Mouse (Mus musculus) midbrain, postnatal 0 days (tissue): ENCODE results near the gene Lhb. TPM values are rescaled to one million over a fixed set of nuclear protein-coding genes. Genes with fewer than 3 reads are reported as not detected.

Experiments
- ATAC-seq: fragments of 200-750 bp; cut with Nextera tagmentation; 2 replicates; pipeline ENCODE4 v1.8.0; 2017; ENCODE audit warnings: moderate number of reproducible peaks, mild to moderate bottlenecking, moderate TSS enrichment, moderate library complexity; ENCODE audit not compliant: low FRiP score
- DNase-seq: peaks from one replicate; pipeline ENCODE4 v3.0.0-alpha.2; 2015; ENCODE audit warnings: low spot score
- H3K27ac ChIP-seq: fragments of 300-500 bp; sonication (generic); 2 replicates; pipeline ENCODE4 v1.5.1; 2014; ENCODE audit warnings: low read depth, mild to moderate bottlenecking, low read length, mixed read lengths
- H3K27me3 ChIP-seq: fragments of 300-500 bp; sonication (generic); 2 replicates; pipeline ENCODE4 v1.6.1; 2014; ENCODE audit warnings: low read length, control low read depth, mixed read lengths; ENCODE audit not compliant: insufficient read depth
- H3K36me3 ChIP-seq: fragments of 300-500 bp; sonication (generic); 2 replicates; pipeline ENCODE4 v1.6.1; 2014; ENCODE audit warnings: low read length, control low read depth, mixed read lengths; ENCODE audit not compliant: insufficient read depth
- H3K4me1 ChIP-seq: fragments of 300-500 bp; sonication (generic); 2 replicates; pipeline ENCODE4 v1.6.1; 2014; ENCODE audit warnings: mild to moderate bottlenecking, control low read depth, antibody characterized with exemption, low read length, mixed read lengths; ENCODE audit not compliant: insufficient read depth
- H3K4me2 ChIP-seq: fragments of 300-500 bp; sonication (generic); 2 replicates; pipeline ENCODE4 v1.6.1; 2014; ENCODE audit warnings: low read depth, mild to moderate bottlenecking, low read length, mixed read lengths; ENCODE audit not compliant: poor library complexity, severe bottlenecking
- H3K4me3 ChIP-seq: fragments of 300-500 bp; sonication (generic); 2 replicates; pipeline ENCODE4 v1.5.1; 2014; ENCODE audit warnings: low read depth, mild to moderate bottlenecking, low read length, moderate library complexity
- H3K9ac ChIP-seq: fragments of 300-500 bp; sonication (generic); replicated peaks from 2 replicates; pipeline ENCODE4 v1.6.1; 2014; ENCODE audit warnings: mild to moderate bottlenecking, low read length, moderate library complexity, mixed read lengths; ENCODE audit not compliant: poor library complexity, severe bottlenecking
- H3K9me3 ChIP-seq: fragments of 300-500 bp; sonication (generic); 2 replicates; pipeline ENCODE4 v1.6.1; 2016; ENCODE audit warnings: low read length, control low read depth
- CTCF ChIP-seq: IDR thresholded peaks from 2 replicates; pipeline ENCODE4 v1.5.1; 2016; ENCODE audit warnings: antibody characterized with exemption, mild to moderate bottlenecking
- WGBS: fragments of 180-500 bp; shearing (Covaris S2); extraction: QIAGEN DNeasy Blood & Tissue Kit; methylation state at CpG from one replicate; pipeline ENCODE4 v1.1.7; 2014; 5-methylcytosine and 5-hydroxymethylcytosine counted together
- polyA plus RNA-seq: library from polyadenylated mRNA; unstranded; fragments of >200 nt; fragmentation: Nextera tagmentation; extraction: Ambion mirVana; gene quantifications from 2 replicates; pipeline ENCODE4 v1.2.1, GENCODE M21; 2015
- total RNA-seq: library from RNA; depleted of rRNA; stranded (reverse); fragments of >200 nt; gene quantifications from 2 replicates; pipeline ENCODE4 v1.2.3, GENCODE M21; 2014

The Lhb gene
- total and polyA plus RNA-seq, 2 experiments from 2014 or later: 0.32 TPM; not detected in 1

DNA sequence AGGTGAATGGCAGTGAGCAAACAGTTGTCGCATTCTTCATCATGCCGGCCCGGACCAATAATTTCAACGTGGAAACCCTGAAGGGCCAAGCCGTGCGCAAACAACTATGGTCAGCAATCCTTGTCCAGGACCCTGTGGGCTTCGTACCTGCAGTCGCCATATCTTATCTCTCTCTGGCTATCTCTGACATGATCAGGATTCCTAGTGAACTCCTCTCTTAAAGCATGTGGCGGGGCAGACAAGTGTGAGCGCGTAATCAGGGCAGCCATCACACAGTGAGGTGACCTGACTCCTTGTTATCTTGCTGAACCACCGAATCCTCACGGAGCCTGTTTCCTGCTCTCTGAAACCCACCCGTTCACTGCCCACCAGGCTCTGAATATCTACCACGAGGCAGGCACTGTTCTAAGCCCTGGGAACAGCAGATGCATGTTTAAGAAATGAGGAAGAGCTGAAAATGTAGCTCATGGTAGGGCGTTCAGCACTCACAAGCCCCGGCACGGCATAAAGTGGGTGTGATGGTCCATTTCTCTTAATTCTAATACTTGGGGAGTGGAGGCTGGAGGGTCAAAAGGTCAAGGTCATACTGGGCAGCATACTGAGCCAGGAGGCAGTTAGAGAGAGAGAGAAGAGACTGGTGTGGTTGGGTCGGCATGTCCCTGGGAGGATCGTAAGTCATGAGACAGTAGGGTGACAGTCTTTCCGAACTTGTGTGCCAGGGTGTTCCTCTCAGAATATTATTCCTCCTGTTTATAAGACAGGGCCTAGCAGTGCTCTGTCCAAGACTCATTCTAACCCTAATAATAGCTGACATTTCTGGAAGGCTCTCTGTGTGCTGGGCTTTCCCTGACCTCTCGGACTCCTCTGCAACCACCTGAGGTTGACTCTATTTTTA lies 23.2 kb downstream of the Lhb start:
- Histone ChIP-seq H3K4me2 (no peak overlapping the region), H3K27ac (no peak overlapping the region), H3K27me3 (no peaks in the 10 kb centered on the region), H3K36me3 (peaks cover 32% of the 10 kb centered on the region), H3K4me3 (no peak overlapping the region), H3K4me1 (no peaks in the 10 kb centered on the region), H3K9me3 (no peaks in the 10 kb centered on the region), H3K9ac (no peak overlapping the region)
- 92% methylated on average over 22 of the region's 22 CpGs for WGBS
- TF ChIP-seq CTCF: no peak
- DNase-seq (no peak), ATAC-seq (no peak)

DNA sequence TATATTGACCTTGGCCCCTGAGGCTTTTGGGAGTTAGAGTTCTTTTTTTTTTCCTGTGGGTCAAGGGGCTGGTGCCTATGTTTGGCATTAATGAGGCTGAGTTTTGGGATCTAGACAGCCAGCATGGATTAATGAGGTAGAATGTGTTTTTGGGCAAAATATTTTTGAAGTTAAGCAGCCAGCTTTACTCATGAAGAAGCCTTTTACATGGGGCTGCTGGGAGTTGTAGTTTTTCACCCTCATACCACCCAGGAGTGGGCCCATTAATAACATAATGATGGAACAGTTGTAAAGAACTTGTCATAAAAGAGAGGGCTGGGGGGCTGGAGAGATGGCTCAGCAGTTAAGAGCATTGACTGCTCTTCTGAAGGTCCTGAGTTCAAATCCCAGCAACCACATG lies 26.0 kb downstream of the Lhb start:
- DNase-seq (no peak), ATAC-seq (no peak)
- Histone ChIP-seq H3K36me3 (peaks cover 23% of the 10 kb centered on the region), H3K9ac (no peak overlapping the region), H3K27ac (no peak overlapping the region), H3K4me2 (no peak overlapping the region), H3K27me3 (no peaks in the 10 kb centered on the region), H3K4me1 (no peaks in the 10 kb centered on the region), H3K9me3 (no peaks in the 10 kb centered on the region), H3K4me3 (no peak overlapping the region)
- no peak for TF ChIP-seq CTCF

DNA sequence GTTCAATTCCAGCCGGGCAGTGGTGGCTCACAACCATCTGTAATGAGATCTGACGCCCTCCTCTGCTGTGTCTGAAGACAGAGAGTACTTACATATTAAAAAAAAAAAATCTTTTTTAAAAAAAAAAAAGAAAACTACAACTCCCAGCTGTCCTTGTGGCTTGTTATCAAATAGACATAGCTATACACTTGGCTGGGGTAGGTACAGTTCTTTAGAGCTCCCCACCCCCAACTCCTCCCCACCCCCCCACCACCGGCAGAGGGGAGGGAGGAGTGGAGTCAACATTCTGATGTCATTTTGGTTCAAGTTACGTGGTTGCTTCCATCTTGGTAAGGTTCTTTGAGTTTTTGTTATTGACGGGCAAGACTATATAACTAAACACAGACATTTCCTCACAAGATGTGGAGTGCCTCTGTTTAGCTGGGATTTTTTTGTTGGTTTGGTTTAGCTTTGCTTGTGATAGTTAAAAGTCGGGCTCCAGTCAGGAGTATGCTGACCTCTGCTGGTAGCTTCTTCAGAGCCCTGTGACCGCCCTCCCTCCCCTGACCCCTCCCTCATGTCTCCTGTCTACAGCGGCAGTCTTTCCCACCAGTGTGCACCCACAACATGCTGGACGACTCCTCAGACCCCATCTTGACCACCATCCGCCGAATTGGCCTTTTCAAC lies 26.8 kb downstream of the Lhb start:
- WGBS: 42% methylated on average over 11 of the region's 11 CpGs
- Histone ChIP-seq H3K9me3 (no peaks in the 10 kb centered on the region), H3K36me3 (peaks cover 23% of the 10 kb centered on the region), H3K4me2 (no peak overlapping the region), H3K27ac (no peak overlapping the region), H3K4me3 (no peak overlapping the region), H3K4me1 (no peaks in the 10 kb centered on the region), H3K27me3 (no peaks in the 10 kb centered on the region), H3K9ac (no peak overlapping the region)
- TF ChIP-seq CTCF: peak; percentile 70
- no peak for ATAC-seq
- DNase-seq: peak; percentile 55

DNA sequence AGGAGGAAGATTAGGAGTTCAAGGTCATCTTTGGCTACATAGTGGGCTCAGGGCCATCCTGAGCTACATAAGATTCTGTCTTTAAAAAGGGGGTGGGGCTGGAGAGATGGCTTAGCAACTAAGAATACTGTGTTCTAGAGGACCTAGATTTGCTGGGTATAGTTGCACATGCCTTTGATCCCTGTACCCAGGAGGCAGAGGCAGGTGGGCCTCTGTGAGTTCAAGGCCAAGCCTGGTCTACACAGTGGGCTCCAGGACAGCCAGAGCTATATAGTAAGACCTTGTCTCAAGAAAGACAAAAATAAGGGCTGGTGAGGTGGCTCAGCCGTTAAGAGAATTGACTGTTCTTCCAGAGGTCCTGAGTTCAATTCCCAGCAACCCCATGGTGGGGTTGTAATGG lies 29.4 kb downstream of the Lhb start:
- Histone ChIP-seq H3K9me3 (no peaks in the 10 kb centered on the region), H3K27me3 (no peaks in the 10 kb centered on the region), H3K4me3 (no peak overlapping the region), H3K36me3 (peaks cover 20% of the 10 kb centered on the region), H3K4me2 (no peak overlapping the region), H3K27ac (no peak overlapping the region), H3K9ac (no peak overlapping the region), H3K4me1 (no peaks in the 10 kb centered on the region)
- no peak for ATAC-seq
- TF ChIP-seq CTCF: no peak
- 96% methylated on average over 1 of the region's 1 CpGs for WGBS
- DNase-seq: no peak

DNA sequence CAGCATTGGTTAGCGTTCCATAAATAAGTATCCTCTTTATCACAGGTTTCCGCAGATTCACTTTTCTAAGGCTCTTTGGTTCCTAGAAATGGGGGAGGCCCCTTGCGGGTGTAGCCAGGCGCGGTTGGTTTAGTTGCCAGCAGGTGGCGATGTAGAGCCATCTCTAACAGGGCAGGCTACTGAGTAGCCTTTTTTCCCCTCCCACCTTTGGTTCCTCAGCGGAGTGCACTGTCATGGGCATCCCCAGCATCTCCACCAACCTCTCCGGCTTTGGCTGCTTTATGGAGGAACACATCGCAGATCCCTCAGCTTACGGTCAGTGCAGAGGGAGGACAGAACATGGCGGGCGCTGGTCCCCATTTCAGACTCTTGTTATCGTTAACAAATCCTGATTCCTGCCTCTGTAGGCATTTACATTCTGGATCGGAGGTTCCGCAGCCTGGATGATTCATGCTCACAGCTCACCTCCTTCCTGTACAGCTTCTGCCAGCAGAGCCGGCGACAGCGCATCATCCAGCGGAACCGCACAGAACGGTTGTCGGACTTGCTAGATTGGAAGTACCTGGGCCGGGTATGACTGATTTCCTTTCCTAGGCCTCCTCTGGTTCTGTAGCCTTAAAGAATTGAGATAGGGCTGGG lies 30.8 kb downstream of the Lhb start:
- H3K4me3 ChIP-seq: no peak overlapping the region

More for the DNA sequence above, 30.8 kb downstream of the Lhb start:
- TF ChIP-seq CTCF: peak; percentile 84
- no peak overlapping the region for H3K9ac ChIP-seq
- no peak overlapping the region for H3K4me2 ChIP-seq
- ATAC-seq (peak; percentile 45; the same call in 1 of the 2 replicates), DNase-seq (peak; percentile 85)
- no peaks in the 10 kb centered on the region for H3K9me3 ChIP-seq
- H3K27me3 ChIP-seq: no peaks in the 10 kb centered on the region
- no peak overlapping the region; the same call in 1 of the 2 replicates for H3K27ac ChIP-seq
- peaks cover 31% of the 10 kb centered on the region for H3K36me3 ChIP-seq
- no peaks in the 10 kb centered on the region; the same call in 1 of the 2 replicates for H3K4me1 ChIP-seq
- WGBS: 49% methylated on average over 23 of the region's 23 CpGs
